20 mouse cellular contexts compared by ENCODE assay signal in genomic region chr10:11608451-11608850, GRCm38 (mm10).
DNase-seq lines count a peak whose midpoint lies in the region; ATAC-seq and TF ChIP-seq lines count a peak whose summit lies in the region.
"Had no signal": no experiment of that assay in that cellular context is flagged by ENCODE, and none has a peak within 500 bp of the region (broad histone marks: within the 10 kb centered on the region; RNA-seq: fewer than 3 reads in every experiment).

No protein-coding gene starts in this region.

- no peaks in the 10 kb centered on the region for H3K79me2 ChIP-seq in liver, adult 2 months (ENCODE audit: control insufficient read depth, insufficient read depth, low read length)

- H3K4me3 ChIP-seq in forebrain, embryonic 11.5 days (ENCODE audit: low read depth, low read length) = no peak overlapping the region
- no peak overlapping the region for H3K4me3 ChIP-seq in forebrain, embryonic 14.5 days (ENCODE audit: low read depth, low read length)
- no peak overlapping the region for H3K4me3 ChIP-seq in limb, embryonic 14.5 days (replicated peaks; ENCODE audit: low read length)
- no peak overlapping the region for H3K4me3 ChIP-seq in limb, embryonic 10.5 days
- H3K4me3 ChIP-seq in liver, adult 2 months (ENCODE audit: insufficient read depth, low read depth, low read length) = no peak overlapping the region
- no peak overlapping the region for H3K4me3 ChIP-seq in liver, postnatal 0 days (ENCODE audit: low read depth, low read length)

- TF ChIP-seq CTCF in liver, adult 2 months (IDR thresholded peaks at IDR 0.05; ENCODE audit: low read depth, low read length) = no peak
- no peak for TF ChIP-seq CTCF in liver, postnatal 0 days (IDR thresholded peaks at IDR 0.05; ENCODE audit: low read depth)

- no peaks in the 10 kb centered on the region for H3K9me3 ChIP-seq in forebrain, embryonic 11.5 days (ENCODE audit: control insufficient read depth, low read length)
- H3K9me3 ChIP-seq in forebrain, embryonic 14.5 days (replicated peaks; ENCODE audit: control insufficient read depth, low read length) = no peaks in the 10 kb centered on the region
- H3K9me3 ChIP-seq in limb, embryonic 14.5 days (ENCODE audit: control insufficient read depth, low read length) = no peaks in the 10 kb centered on the region
- no peaks in the 10 kb centered on the region for H3K9me3 ChIP-seq in limb, embryonic 10.5 days (replicated peaks)
- H3K9me3 ChIP-seq in liver, postnatal 0 days (ENCODE audit: low read length) = no peaks in the 10 kb centered on the region
- H3K9me3 ChIP-seq: G1E had no signal

- TF ChIP-seq EP300 in liver, postnatal 0 days (IDR thresholded peaks at IDR 0.05; ENCODE audit: low read depth) = no peak

- H3K36me3 ChIP-seq in forebrain, embryonic 11.5 days (ENCODE audit: control insufficient read depth, insufficient read depth, low read length) = no peaks in the 10 kb centered on the region
- H3K36me3 ChIP-seq in forebrain, embryonic 14.5 days (ENCODE audit: control insufficient read depth, insufficient read depth, low read length) = no peaks in the 10 kb centered on the region
- H3K36me3 ChIP-seq in limb, embryonic 14.5 days (ENCODE audit: control insufficient read depth, insufficient read depth, low read length) = no peaks in the 10 kb centered on the region
- H3K36me3 ChIP-seq in limb, embryonic 10.5 days = no peaks in the 10 kb centered on the region
- H3K36me3 ChIP-seq in liver, adult 2 months (ENCODE audit: control insufficient read depth, insufficient read depth, low read length) = no peaks in the 10 kb centered on the region
- H3K36me3 ChIP-seq in liver, postnatal 0 days (replicated peaks; ENCODE audit: insufficient read depth, low read length) = no peaks in the 10 kb centered on the region
- H3K36me3 ChIP-seq: G1E had no signal

- DNase-seq in forebrain, embryonic 11.5 days (ENCODE audit: low spot score) = no peak
- no peak for DNase-seq in forebrain, embryonic 14.5 days (ENCODE audit: low spot score)
- no peak for DNase-seq in limb, embryonic 14.5 days (ENCODE audit: low spot score)
- DNase-seq in limb, embryonic 10.5 days (ENCODE audit: low spot score) = no peak
- peak; percentile 91 for DNase-seq in liver, adult 2 months (ENCODE audit: extremely low read depth, low read depth, low spot score)
- DNase-seq in liver, postnatal 0 days = no peak
- DNase-seq: adrenal gland, adult 2 months; adrenal gland, adult 8-10 months; adrenal gland, postnatal 10 days; adrenal gland, postnatal 14 days; adrenal gland, postnatal 25 days; adrenal gland, postnatal 36 days; B cell, adult 2 months; cerebellum, adult 11 months; cerebellum, adult 11-12 months; cerebellum, adult 18-20 months had no signal

- H3K9ac ChIP-seq in forebrain, embryonic 11.5 days (ENCODE audit: low read length) = no peak overlapping the region
- H3K9ac ChIP-seq in forebrain, embryonic 14.5 days (ENCODE audit: low read length) = no peak overlapping the region
- no peak overlapping the region for H3K9ac ChIP-seq in limb, embryonic 14.5 days (ENCODE audit: low read depth, low read length, severe bottlenecking)
- no peak overlapping the region for H3K9ac ChIP-seq in liver, adult 2 months (ENCODE audit: low read depth, low read length)
- H3K9ac ChIP-seq in liver, postnatal 0 days (replicated peaks) = no peak overlapping the region

- no peak overlapping the region for H3K4me2 ChIP-seq in forebrain, embryonic 11.5 days (ENCODE audit: low read depth, low read length, severe bottlenecking)
- no peak overlapping the region for H3K4me2 ChIP-seq in forebrain, embryonic 14.5 days (ENCODE audit: low read length)
- H3K4me2 ChIP-seq in limb, embryonic 14.5 days (replicated peaks; ENCODE audit: low read depth, low read length, severe bottlenecking) = no peak overlapping the region
- H3K4me2 ChIP-seq in liver, postnatal 0 days (ENCODE audit: low read depth, low read length) = no peak overlapping the region

- no peak for TF ChIP-seq POLR2A in limb, embryonic 14.5 days (IDR thresholded peaks at IDR 0.05; ENCODE audit: borderline replicate concordance, extremely low read depth, insufficient read depth, insufficient read length)
- no peak for TF ChIP-seq POLR2A in liver, adult 2 months (IDR thresholded peaks at IDR 0.05; ENCODE audit: extremely low read depth, insufficient read depth, low read length)

- WGBS in forebrain, embryonic 11.5 days = 95% methylated on average over 1 of the region's 1 CpGs
- 96% methylated on average over 1 of the region's 1 CpGs for WGBS in forebrain, embryonic 14.5 days
- 97% methylated on average over 1 of the region's 1 CpGs for WGBS in limb, embryonic 14.5 days
- WGBS in limb, embryonic 10.5 days = 95% methylated on average over 1 of the region's 1 CpGs
- 98% methylated on average over 1 of the region's 1 CpGs for WGBS in liver, adult 2 months
- 81% methylated on average over 1 of the region's 1 CpGs for WGBS in liver, postnatal 0 days (ENCODE audit: insufficient replicate concordance)

- ATAC-seq in forebrain, embryonic 11.5 days (replicated peaks; ENCODE audit: low FRiP score) = 0 out of 2 replicates have a peak, but pooled peaks have one; percentile 24
- no peak for ATAC-seq in forebrain, embryonic 14.5 days
- no peak for ATAC-seq in limb, embryonic 14.5 days (ENCODE audit: low FRiP score, low read depth)
- ATAC-seq in liver, postnatal 0 days = no peak
- ATAC-seq: activated CD4-positive, CD25-positive, alpha-beta regulatory T cell, adult 4 months; Patski had no signal

- H3K27me3 ChIP-seq in forebrain, embryonic 11.5 days (ENCODE audit: control insufficient read depth, insufficient read depth, low read length) = no peaks in the 10 kb centered on the region
- no peaks in the 10 kb centered on the region for H3K27me3 ChIP-seq in forebrain, embryonic 14.5 days (replicated peaks; ENCODE audit: control insufficient read depth, insufficient read depth, low read length)
- no peaks in the 10 kb centered on the region for H3K27me3 ChIP-seq in limb, embryonic 14.5 days (ENCODE audit: control insufficient read depth, insufficient read depth, low read length)
- no peaks in the 10 kb centered on the region for H3K27me3 ChIP-seq in limb, embryonic 10.5 days (ENCODE audit: low read depth, poor library complexity, severe bottlenecking)
- no peaks in the 10 kb centered on the region for H3K27me3 ChIP-seq in liver, adult 2 months (ENCODE audit: control insufficient read depth, insufficient read depth, low read length)
- no peaks in the 10 kb centered on the region for H3K27me3 ChIP-seq in liver, postnatal 0 days (ENCODE audit: insufficient read depth, low read length)
- H3K27me3 ChIP-seq: CH12.LX, Patski had no signal

- no peak overlapping the region for H3K27ac ChIP-seq in forebrain, embryonic 11.5 days (ENCODE audit: low read depth, low read length)
- H3K27ac ChIP-seq in forebrain, embryonic 14.5 days (ENCODE audit: low read depth, low read length) = no peak overlapping the region
- H3K27ac ChIP-seq in limb, embryonic 14.5 days (replicated peaks; ENCODE audit: low read depth, low read length) = peak overlapping the region; percentile 33; the same call in 1 of the 2 replicates
- no peak overlapping the region for H3K27ac ChIP-seq in limb, embryonic 10.5 days
- H3K27ac ChIP-seq in liver, adult 2 months (replicated peaks; ENCODE audit: insufficient read depth, low read depth, low read length) = no peak overlapping the region
- H3K27ac ChIP-seq in liver, postnatal 0 days (ENCODE audit: low read depth) = no peak overlapping the region

- H3K4me1 ChIP-seq in forebrain, embryonic 11.5 days (replicated peaks; ENCODE audit: control insufficient read depth, insufficient read depth, low read length) = no peaks in the 10 kb centered on the region
- no peaks in the 10 kb centered on the region for H3K4me1 ChIP-seq in forebrain, embryonic 14.5 days (ENCODE audit: control insufficient read depth, insufficient read depth, low read length)
- H3K4me1 ChIP-seq in limb, embryonic 14.5 days (ENCODE audit: control insufficient read depth, insufficient read depth, low read length) = no peaks in the 10 kb centered on the region
- H3K4me1 ChIP-seq in limb, embryonic 10.5 days = no peaks in the 10 kb centered on the region
- no peaks in the 10 kb centered on the region for H3K4me1 ChIP-seq in liver, adult 2 months (ENCODE audit: control insufficient read depth, insufficient read depth, low read length)
- no peaks in the 10 kb centered on the region for H3K4me1 ChIP-seq in liver, postnatal 0 days (ENCODE audit: insufficient read depth)
